Mouse (Mus musculus) bone marrow, adult 2 months (tissue): ENCODE results near the gene Epha6.

Experiments
- CTCF ChIP-seq: fragments of 200-500 bp; IDR thresholded peaks from 2 replicates; pipeline ENCODE4 v1.5.1; 2011; ENCODE audit warnings: low read length, control low read depth; ENCODE audit not compliant: control insufficient read depth, insufficient read depth
- POLR2A ChIP-seq: fragments of 200-500 bp; IDR thresholded peaks from 2 replicates; pipeline ENCODE4 v1.6.1; 2011; ENCODE audit warnings: low read depth, mild to moderate bottlenecking, control low read depth, low read length, borderline replicate concordance; ENCODE audit not compliant: control insufficient read depth

DNA sequence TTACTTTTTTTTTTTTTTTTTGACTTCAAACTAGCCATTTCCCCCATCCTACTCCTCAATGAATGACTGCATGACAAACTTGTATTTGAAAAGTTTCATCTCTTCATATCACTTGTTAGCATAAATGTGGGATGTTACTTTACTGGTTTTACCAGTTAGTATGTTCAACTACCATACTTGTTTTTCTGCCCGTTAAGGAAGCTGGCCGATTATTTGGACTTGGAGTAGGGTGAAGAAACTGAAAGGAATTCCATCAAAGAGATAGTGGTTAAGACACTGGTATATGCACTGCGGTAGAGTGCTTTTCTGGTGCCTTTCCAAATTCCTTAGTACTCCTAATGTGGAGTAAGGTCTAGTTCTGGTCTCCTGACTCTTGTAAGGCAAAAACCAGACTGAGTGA lies 965.3 kb downstream of the Epha6 start:
- TF ChIP-seq CTCF (no peak), POLR2A (no peak)
